Mouse (Mus musculus): ENCODE results near the gene Dnajc13.

The Dnajc13 gene

DNA sequence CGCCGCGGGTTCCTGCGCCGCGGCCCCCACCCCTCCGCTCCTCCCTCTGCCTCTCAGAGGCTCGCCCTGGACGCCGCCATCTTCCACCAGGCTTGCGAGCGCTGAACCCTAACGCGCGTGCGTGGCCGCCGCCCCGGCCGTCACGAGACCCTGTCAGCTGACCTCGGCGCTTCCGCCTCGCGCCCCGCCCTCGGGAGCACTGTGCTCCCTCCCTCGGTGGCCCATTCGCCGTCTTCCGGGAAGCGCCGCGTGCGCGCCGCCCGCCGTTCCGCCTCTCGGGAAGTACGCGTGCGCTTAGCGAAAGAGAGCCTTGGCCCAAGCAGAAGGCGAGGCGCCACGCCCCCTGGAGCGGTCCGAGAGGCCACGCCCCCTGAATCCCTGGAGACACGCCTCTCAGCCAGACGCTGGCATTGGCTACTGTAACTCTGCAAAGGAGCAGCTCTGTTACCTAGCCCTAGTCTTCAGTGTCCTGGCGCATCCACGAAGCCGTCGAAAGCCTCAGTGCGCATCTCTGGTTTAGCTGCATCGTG is at the start of gene Dnajc13:
Gene Dnajc13, minus strand, starts transcription at position 108 of the 530 bp plus-strand sequence.
- peak; percentile 99 to 100 for DNase-seq

DNA sequence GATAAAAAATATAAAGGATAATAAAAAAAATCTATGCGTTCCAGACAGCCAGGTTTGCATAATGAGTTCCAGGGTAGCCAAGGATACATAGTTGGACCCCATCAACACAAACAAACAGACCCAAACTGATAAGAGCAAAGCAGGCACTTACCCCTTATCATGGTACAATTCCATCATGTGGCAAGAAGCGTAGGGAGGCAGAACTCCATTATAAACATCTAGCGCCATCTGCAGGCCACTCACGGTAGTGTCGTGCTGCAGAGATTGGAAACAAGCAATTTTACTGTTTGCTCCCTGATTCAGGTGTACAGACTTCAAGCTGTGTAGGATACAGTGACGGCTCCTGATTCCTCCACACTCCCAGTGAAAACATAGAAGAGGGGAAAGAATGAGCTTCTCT is 44.0 kb upstream of the Dnajc13 start:
- DNase-seq: peak; percentile 74 to 89

- peak; percentile 46 to 49 for DNase-seq
These were observed 42.8 kb upstream of the Dnajc13 start for GRCm38 (mm10) chr9:104305333-104306111.

- DNase-seq: no peak
These were observed 42.1 kb upstream of the Dnajc13 start for GRCm38 (mm10) chr9:104304800-104305199.

DNA sequence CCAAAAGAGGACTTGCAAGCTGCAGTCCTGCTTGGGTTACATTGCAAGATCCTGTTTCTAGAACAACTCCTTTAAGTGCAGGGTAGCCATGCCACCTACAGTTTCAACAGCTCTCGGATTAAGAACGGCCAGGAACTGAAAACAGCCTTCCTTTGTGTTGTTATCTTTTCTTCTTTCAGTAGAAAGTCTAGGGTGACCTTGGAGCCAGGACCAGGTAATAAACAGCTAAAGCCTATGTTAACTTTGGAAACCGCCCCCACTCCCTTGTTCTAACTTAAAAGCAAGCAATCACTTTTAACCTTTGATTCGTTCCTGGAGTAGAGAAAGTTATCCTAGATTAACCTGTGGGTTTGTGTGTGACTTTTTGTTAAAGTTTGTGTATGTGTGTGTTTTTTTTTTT is 41.6 kb upstream of the Dnajc13 start:
- DNase-seq: peak; percentile 38 to 74

GRCm38 (mm10) chr9:104300569-104300968 is 37.8 kb upstream of the Dnajc13 start:
- DNase-seq: peak; percentile 49 to 65

GRCm38 (mm10) chr9:104297041-104297440 is 34.3 kb upstream of the Dnajc13 start:
- DNase-seq: peak; percentile 41 to 58

GRCm38 (mm10) chr9:104284934-104285333 is 22.2 kb upstream of the Dnajc13 start:
- DNase-seq: no peak

DNA sequence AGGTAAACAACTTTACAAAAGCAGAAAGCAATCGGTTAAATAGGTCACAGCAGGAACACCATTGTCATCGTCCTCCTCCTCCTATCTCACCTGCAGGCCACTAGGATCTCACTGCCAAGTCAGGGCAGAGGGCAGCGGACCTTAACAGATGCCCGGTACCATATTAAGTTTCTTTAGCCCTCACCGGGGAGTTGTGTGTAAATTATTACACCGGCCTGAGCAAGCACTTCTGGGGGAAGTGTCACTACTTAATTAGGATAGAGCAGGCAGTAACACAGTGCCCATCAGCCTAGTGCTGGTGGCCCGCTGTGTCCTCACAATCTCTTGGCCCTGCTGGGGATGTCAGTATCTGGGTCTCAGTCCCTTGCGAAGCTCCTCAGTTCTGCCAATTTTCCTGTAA is 19.8 kb upstream of the Dnajc13 start:
- peak; percentile 79 to 83 for DNase-seq

- no peak for DNase-seq
These were observed 19.0 kb upstream of the Dnajc13 start for GRCm38 (mm10) chr9:104281737-104282136.

- no peak for DNase-seq
These were observed 18.2 kb upstream of the Dnajc13 start for GRCm38 (mm10) chr9:104280725-104281495.

- peak in 1 of 2 experiments; percentile 18 for DNase-seq
These were observed 14.9 kb upstream of the Dnajc13 start for GRCm38 (mm10) chr9:104277528-104278162.

DNA sequence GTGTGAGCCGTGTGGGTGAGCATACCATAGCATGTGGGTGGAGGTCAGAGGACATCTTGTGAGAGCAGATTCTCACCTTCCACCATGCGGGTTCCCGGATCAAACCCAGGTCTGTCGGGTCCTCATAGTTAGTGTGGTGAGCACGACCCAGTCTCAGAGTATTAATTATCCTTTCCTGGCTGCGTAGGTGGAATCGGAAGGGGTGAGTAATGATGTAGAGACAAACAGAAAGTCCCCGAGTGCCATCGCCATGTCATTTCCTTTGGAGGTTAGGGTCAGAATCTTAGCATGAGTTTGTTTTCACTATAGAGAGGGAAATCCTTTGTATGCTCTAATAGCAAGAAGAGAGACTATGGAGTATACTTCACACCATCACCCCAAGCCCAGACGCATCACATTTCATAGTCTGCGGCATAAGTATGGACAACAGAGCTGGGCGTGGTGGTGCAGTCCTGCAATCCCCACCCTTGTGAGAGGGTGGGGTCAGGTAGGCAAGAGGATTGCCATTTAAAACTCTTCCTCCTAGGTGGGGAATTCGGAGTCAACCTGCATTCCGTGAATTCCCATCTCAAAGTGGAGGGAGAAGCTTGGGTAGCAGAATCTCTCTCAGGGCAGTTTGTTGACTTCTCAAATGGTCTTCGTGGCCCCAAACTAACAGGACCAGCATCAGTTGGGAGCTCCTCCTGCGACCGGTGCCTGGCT is 12.5 kb upstream of the Dnajc13 start:
- no peak for DNase-seq

DNA sequence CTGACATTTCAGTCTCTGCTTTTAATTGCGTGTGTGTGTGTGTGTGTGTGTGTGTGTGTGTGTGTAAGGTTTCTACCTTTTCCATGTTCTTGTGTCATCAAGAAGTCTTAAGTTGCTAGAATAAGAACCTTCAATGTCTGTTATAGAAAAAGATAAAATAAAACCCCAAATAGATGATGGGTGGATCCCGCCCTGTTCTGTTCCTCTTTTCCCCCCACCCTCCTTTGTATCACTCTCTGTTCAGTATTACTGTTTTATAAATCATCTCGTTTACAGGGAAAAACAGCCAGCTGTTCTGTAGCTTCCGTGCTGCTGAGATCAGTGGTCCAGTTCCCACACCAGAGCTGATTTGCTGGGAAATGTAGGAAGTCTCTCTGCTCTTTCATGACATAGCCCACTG is 9.3 kb upstream of the Dnajc13 start:
- DNase-seq: no peak

- DNase-seq: no peak
These were observed 8.9 kb upstream of the Dnajc13 start for GRCm38 (mm10) chr9:104271642-104272041.

DNA sequence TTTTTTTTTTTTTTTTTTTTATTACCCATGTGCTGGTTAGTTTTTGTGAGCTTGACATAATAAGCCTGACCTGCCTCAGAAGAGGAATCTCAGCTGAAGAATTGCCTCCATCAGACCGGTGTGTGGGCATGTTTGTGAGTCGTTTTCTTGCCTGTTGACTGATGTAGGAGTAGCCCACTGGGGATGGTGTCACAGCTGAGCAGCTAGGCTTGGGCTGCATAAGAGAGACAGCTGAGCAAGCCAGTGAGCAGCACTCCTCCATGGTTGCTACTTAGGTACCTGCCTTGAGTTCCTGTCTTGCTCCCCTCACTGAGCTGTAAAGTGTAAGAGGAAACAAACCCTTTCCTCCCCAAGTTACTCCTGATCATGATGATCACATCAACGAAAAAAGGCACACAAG is 7.2 kb upstream of the Dnajc13 start:
- no peak for DNase-seq

GRCm38 (mm10) chr9:104269349-104269871 is 6.7 kb upstream of the Dnajc13 start:
- DNase-seq: peak in 1 of 2 experiments; percentile 29

DNA sequence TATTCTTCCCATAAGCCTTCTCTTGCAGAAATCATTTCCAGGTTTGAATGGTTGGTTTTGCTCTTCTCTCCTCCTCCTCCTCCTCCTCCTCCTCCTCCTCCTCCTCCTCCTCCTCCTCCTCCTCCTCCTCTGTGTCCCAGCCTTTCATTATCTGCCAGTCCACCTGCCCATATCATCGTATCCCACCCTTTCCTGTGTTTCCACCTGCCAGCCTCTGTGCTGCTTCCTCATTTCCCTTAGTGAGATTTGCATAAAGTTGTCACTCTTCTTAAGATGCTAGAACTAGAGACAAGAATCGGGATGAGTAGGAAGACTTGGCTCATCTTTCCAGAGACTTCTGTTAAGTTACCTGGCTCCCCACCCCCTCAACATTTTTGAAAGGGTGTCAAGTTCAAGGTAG is 1.8 kb upstream of the Dnajc13 start:
- no peak for DNase-seq

DNA sequence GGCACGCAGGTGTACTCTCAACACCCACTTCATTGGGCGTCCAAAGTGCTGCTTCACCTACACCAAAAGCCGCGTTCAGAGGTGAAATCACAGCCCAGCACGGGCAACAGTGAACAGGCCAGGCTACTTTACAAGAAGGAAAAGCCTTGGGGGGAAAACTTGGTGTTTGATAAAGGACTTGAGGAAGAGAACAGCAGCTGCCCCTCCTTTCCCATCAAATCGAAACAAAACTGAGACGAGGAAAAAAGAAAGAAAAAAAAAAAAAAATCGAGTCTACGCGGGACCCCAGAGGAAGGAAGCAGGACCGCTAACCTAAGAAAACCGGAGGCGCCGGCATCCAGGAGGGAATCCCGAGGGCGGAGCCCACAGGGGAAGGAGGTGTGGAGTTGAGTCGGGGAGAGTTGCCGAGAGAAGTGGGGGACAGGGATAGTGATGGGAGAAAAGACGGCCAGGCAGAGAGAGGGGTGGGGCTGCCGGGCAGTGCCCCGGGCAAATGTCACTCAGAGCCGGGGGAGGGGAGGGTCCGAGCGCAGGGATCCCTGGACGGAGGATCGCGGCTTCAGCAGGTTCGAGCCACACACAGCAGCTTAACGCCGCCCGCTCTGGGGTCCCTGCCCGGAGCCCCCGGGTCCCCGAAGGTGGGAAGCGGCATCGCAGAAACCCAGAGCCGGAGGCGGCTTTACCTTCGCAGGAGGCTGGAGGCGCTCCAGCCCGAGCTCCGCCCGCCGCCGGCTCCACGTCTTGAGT is 541 bp downstream of the Dnajc13 start:
- peak; percentile 83 to 85 for DNase-seq

- peak; percentile 46 to 84 for DNase-seq
These were observed 2.4 kb downstream of the Dnajc13 start for GRCm38 (mm10) chr9:104260306-104260705.

DNA sequence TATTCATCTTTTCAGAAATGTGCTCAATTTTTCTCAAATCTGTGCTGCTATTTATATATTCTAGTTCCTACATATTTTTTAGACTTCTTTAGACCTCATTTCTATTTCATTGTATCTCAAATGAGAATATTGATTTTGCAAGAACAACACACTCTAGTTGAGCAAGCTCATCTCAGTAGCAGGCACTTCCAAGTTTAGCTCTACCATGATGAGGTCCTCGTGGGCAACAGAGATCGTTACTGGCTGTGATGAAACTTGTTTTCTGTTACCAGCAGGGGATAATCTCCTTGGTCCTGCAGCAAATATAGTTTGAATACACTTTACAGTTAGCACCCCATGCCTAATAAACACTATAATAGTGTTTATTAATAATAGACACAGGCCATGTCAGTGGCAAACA is 6.6 kb downstream of the Dnajc13 start:
- no peak for DNase-seq

Data from kidney, postnatal 36 days (tissue).